Mouse (Mus musculus): ENCODE measurements around the gene Mettl24. TPM values are rescaled to one million over a fixed set of nuclear protein-coding genes. Genes with fewer than 3 reads are reported as not detected.
"Not testable (repeated sequence)": the region's sequence is repeated elsewhere in the genome, so short reads cannot be mapped to it uniquely, and the experiment has no call there.

The Mettl24 gene
- polyA plus RNA-seq, 1 experiment from 2014 or later = 2.4 TPM

- Histone ChIP-seq H3K4me1 (no peaks in the 10 kb centered on the region), H3K4me3 (replicated peaks) (no peak overlapping the region), H3K4me2 (no peak overlapping the region), H3K36me3 (no peaks in the 10 kb centered on the region), H3K27ac (no peak overlapping the region), H3K9ac (no peak overlapping the region), H3K27me3 (no peaks in the 10 kb centered on the region), H3K9me3 (replicated peaks) (no peaks in the 10 kb centered on the region)
- WGBS = 84% methylated on average over 4 of the region's 4 CpGs
- no peak for ATAC-seq (replicated peaks; ENCODE audit: low FRiP score)
Observed at GRCm38 (mm10) chr10:40778472-40778871, 95.4 kb downstream of the Mettl24 start.

GRCm38 (mm10) chr10:40790406-40790805 lies 107.3 kb downstream of the Mettl24 start:
- ATAC-seq (replicated peaks; ENCODE audit: low FRiP score) = no peak
- Histone ChIP-seq H3K27me3 (no peaks in the 10 kb centered on the region), H3K36me3 (no peaks in the 10 kb centered on the region), H3K4me1 (no peaks in the 10 kb centered on the region), H3K9me3 (replicated peaks) (no peaks in the 10 kb centered on the region), H3K4me2 (no peak overlapping the region), H3K9ac (no peak overlapping the region), H3K4me3 (replicated peaks) (no peak overlapping the region), H3K27ac (no peak overlapping the region)
- WGBS = 73% methylated on average over 3 of the region's 3 CpGs

GRCm38 (mm10) chr10:40792115-40792514 lies 109.0 kb downstream of the Mettl24 start:
- H3K36me3 ChIP-seq = no peaks in the 10 kb centered on the region
- H3K9ac ChIP-seq = no peak overlapping the region
- no peaks in the 10 kb centered on the region for H3K27me3 ChIP-seq
- no peak overlapping the region for H3K27ac ChIP-seq
- ATAC-seq (replicated peaks; ENCODE audit: low FRiP score) = no peak
- H3K9me3 ChIP-seq (replicated peaks) = no peaks in the 10 kb centered on the region
- WGBS = 75% methylated on average over 3 of the region's 3 CpGs
- H3K4me3 ChIP-seq (replicated peaks) = no peak overlapping the region
- H3K4me1 ChIP-seq = no peaks in the 10 kb centered on the region
- no peak overlapping the region for H3K4me2 ChIP-seq

GRCm38 (mm10) chr10:40805221-40805620 lies 122.1 kb downstream of the Mettl24 start:
- Histone ChIP-seq H3K27me3 (no peaks in the 10 kb centered on the region), H3K36me3 (no peaks in the 10 kb centered on the region), H3K9me3 (replicated peaks) (no peaks in the 10 kb centered on the region), H3K4me2 (no peak overlapping the region), H3K4me3 (replicated peaks) (no peak overlapping the region), H3K9ac (no peak overlapping the region), H3K4me1 (no peaks in the 10 kb centered on the region), H3K27ac (no peak overlapping the region)
- ATAC-seq (replicated peaks; ENCODE audit: low FRiP score) = no peak
- 83% methylated on average over 1 of the region's 1 CpGs for WGBS

DNA sequence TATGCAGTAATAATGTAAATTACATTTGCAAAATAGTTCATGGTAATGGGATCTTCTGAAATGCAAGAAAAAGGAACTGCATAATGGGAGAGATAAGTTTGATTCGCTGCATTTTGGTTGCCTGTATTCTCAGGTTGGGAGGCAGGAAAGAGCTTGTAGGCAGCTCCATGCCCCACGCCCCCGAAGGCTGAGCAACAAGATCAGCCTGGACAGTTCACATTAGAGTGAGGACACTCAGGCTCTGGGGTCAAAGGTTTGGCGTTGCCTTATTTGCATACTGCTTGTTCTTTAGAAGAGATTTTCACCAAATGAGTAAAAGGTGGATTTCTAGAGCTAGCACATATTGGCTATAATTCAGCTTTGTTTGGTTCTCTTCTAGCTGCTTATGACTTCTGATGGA lies 123.1 kb downstream of the Mettl24 start:
- 89% methylated on average over 4 of the region's 4 CpGs for WGBS
- no peak overlapping the region for H3K9ac ChIP-seq

GRCm38 (mm10) chr10:40809411-40809910 lies 126.4 kb downstream of the Mettl24 start:
- WGBS = 48% methylated on average over 5 of the region's 5 CpGs

More for the DNA sequence above, 123.1 kb downstream of the Mettl24 start:
- no peak overlapping the region for H3K4me3 ChIP-seq (replicated peaks)
- no peak overlapping the region for H3K4me2 ChIP-seq
- no peak overlapping the region for H3K27ac ChIP-seq
- H3K9me3 ChIP-seq (replicated peaks) = no peaks in the 10 kb centered on the region
- H3K27me3 ChIP-seq = no peaks in the 10 kb centered on the region
- H3K4me1 ChIP-seq = no peaks in the 10 kb centered on the region
- no peak for ATAC-seq (replicated peaks; ENCODE audit: low FRiP score)
- H3K36me3 ChIP-seq = no peaks in the 10 kb centered on the region

GRCm38 (mm10) chr10:40813627-40814026 lies 130.5 kb downstream of the Mettl24 start:
- H3K4me3 ChIP-seq (replicated peaks) = no peak overlapping the region
- no peak for ATAC-seq (replicated peaks; ENCODE audit: low FRiP score)
- H3K4me1 ChIP-seq = no peaks in the 10 kb centered on the region
- no peak overlapping the region for H3K9ac ChIP-seq
- no peak overlapping the region for H3K4me2 ChIP-seq
- no peak overlapping the region for H3K27ac ChIP-seq
- H3K9me3 ChIP-seq (replicated peaks) = no peaks in the 10 kb centered on the region
- H3K27me3 ChIP-seq = no peaks in the 10 kb centered on the region
- 76% methylated on average over 4 of the region's 4 CpGs for WGBS
- no peaks in the 10 kb centered on the region for H3K36me3 ChIP-seq

More at GRCm38 (mm10) chr10:40809411-40809910, 126.4 kb downstream of the Mettl24 start:
- ATAC-seq (replicated peaks; ENCODE audit: low FRiP score); H3K27ac ChIP-seq; H3K4me1 ChIP-seq; H3K4me3 ChIP-seq (replicated peaks); H3K9ac ChIP-seq; H3K36me3 ChIP-seq; H3K4me2 ChIP-seq; H3K27me3 ChIP-seq; H3K9me3 ChIP-seq (replicated peaks): not testable (repeated sequence)

- Histone ChIP-seq H3K4me1 (no peaks in the 10 kb centered on the region), H3K27ac (no peak overlapping the region), H3K9me3 (replicated peaks) (no peaks in the 10 kb centered on the region), H3K9ac (no peak overlapping the region), H3K36me3 (no peaks in the 10 kb centered on the region), H3K4me2 (no peak overlapping the region), H3K4me3 (replicated peaks) (no peak overlapping the region), H3K27me3 (no peaks in the 10 kb centered on the region)
- no peak for ATAC-seq (replicated peaks; ENCODE audit: low FRiP score)
- 55% methylated on average over 6 of the region's 6 CpGs for WGBS
Observed at GRCm38 (mm10) chr10:40816471-40816870, 133.4 kb downstream of the Mettl24 start.

GRCm38 (mm10) chr10:40825952-40826351 lies 142.9 kb downstream of the Mettl24 start:
- Histone ChIP-seq H3K9ac (no peak overlapping the region), H3K9me3 (replicated peaks) (no peaks in the 10 kb centered on the region), H3K4me3 (replicated peaks) (no peak overlapping the region), H3K4me1 (no peaks in the 10 kb centered on the region), H3K36me3 (peaks cover 23% of the 10 kb centered on the region), H3K27me3 (no peaks in the 10 kb centered on the region), H3K4me2 (no peak overlapping the region), H3K27ac (no peak overlapping the region)
- WGBS = 81% methylated on average over 6 of the region's 6 CpGs
- no peak for ATAC-seq (replicated peaks; ENCODE audit: low FRiP score)

GRCm38 (mm10) chr10:40827706-40828105 lies 144.6 kb downstream of the Mettl24 start:
- no peak overlapping the region for H3K4me3 ChIP-seq (replicated peaks)
- 83% methylated on average over 4 of the region's 4 CpGs for WGBS
- H3K36me3 ChIP-seq = peaks cover 27% of the 10 kb centered on the region
- no peaks in the 10 kb centered on the region for H3K9me3 ChIP-seq (replicated peaks)
- H3K27ac ChIP-seq = no peak overlapping the region
- H3K4me2 ChIP-seq = no peak overlapping the region
- H3K9ac ChIP-seq = no peak overlapping the region
- no peak for ATAC-seq (replicated peaks; ENCODE audit: low FRiP score)
- no peaks in the 10 kb centered on the region for H3K27me3 ChIP-seq
- no peaks in the 10 kb centered on the region for H3K4me1 ChIP-seq

GRCm38 (mm10) chr10:40830312-40830711 lies 147.2 kb downstream of the Mettl24 start:
- H3K9ac ChIP-seq = no peak overlapping the region
- no peak for ATAC-seq (replicated peaks; ENCODE audit: low FRiP score)
- 82% methylated on average over 3 of the region's 3 CpGs for WGBS
- H3K4me3 ChIP-seq (replicated peaks) = no peak overlapping the region
- peaks cover 53% of the 10 kb centered on the region for H3K36me3 ChIP-seq
- H3K4me2 ChIP-seq = no peak overlapping the region
- H3K27me3 ChIP-seq = no peaks in the 10 kb centered on the region
- no peaks in the 10 kb centered on the region for H3K4me1 ChIP-seq
- H3K27ac ChIP-seq = no peak overlapping the region
- H3K9me3 ChIP-seq (replicated peaks) = no peaks in the 10 kb centered on the region

GRCm38 (mm10) chr10:40831267-40831666 lies 148.2 kb downstream of the Mettl24 start:
- H3K4me2 ChIP-seq = no peak overlapping the region
- WGBS = 82% methylated on average over 6 of the region's 7 CpGs

GRCm38 (mm10) chr10:40840086-40840485 lies 157.0 kb downstream of the Mettl24 start:
- Histone ChIP-seq H3K36me3 (peaks cover 69% of the 10 kb centered on the region), H3K4me2 (no peak overlapping the region), H3K27me3 (no peaks in the 10 kb centered on the region), H3K9me3 (replicated peaks) (no peaks in the 10 kb centered on the region), H3K4me3 (replicated peaks) (no peak overlapping the region), H3K4me1 (no peaks in the 10 kb centered on the region; the same call in 1 of the 2 replicates), H3K27ac (no peak overlapping the region), H3K9ac (no peak overlapping the region)
- WGBS = 90% methylated on average over 5 of the region's 5 CpGs
- ATAC-seq (replicated peaks; ENCODE audit: low FRiP score) = no peak

More at GRCm38 (mm10) chr10:40831267-40831666, 148.2 kb downstream of the Mettl24 start:
- no peaks in the 10 kb centered on the region for H3K27me3 ChIP-seq
- no peaks in the 10 kb centered on the region for H3K4me1 ChIP-seq
- H3K36me3 ChIP-seq = peaks cover 54% of the 10 kb centered on the region
- H3K9me3 ChIP-seq (replicated peaks) = no peaks in the 10 kb centered on the region
- H3K9ac ChIP-seq = no peak overlapping the region
- no peak for ATAC-seq (replicated peaks; ENCODE audit: low FRiP score)
- H3K4me3 ChIP-seq (replicated peaks) = no peak overlapping the region
- no peak overlapping the region for H3K27ac ChIP-seq
